Mouse (Mus musculus) limb, embryonic 15.5 days (tissue): ENCODE results near the gene Ifna16. TPM values are rescaled to one million over a fixed set of nuclear protein-coding genes. Genes with fewer than 3 reads are reported as not detected.

ENCODE experiments used
- ATAC-seq: fragments of 200-750 bp; cut with Nextera tagmentation; 2 replicates; pipeline ENCODE4 v1.8.0; 2017; ENCODE audit warnings: low read depth, moderate TSS enrichment; ENCODE audit not compliant: insufficient number of reproducible peaks, low FRiP score, low TSS enrichment
- H3K27ac ChIP-seq: fragments of 300-500 bp; sonication (generic); 2 replicates; pipeline ENCODE4 v1.5.1; 2015; ENCODE audit warnings: moderate library complexity, mild to moderate bottlenecking, inconsistent platforms
- H3K27me3 ChIP-seq: fragments of 300-500 bp; sonication (generic); 2 replicates; pipeline ENCODE4 v1.6.1; 2015; ENCODE audit warnings: inconsistent platforms
- H3K36me3 ChIP-seq: fragments of 300-500 bp; sonication (generic); 2 replicates; pipeline ENCODE4 v1.6.1; 2015; ENCODE audit warnings: inconsistent platforms
- H3K4me1 ChIP-seq: fragments of 300-500 bp; sonication (generic); 2 replicates; pipeline ENCODE4 v1.6.1; 2015; ENCODE audit warnings: inconsistent platforms
- H3K4me2 ChIP-seq: fragments of 300-500 bp; sonication (generic); 2 replicates; pipeline ENCODE4 v1.6.1; 2015; ENCODE audit warnings: mild to moderate bottlenecking, inconsistent platforms
- H3K4me3 ChIP-seq: fragments of 300-500 bp; sonication (generic); 2 replicates; pipeline ENCODE4 v1.5.1; 2015; ENCODE audit warnings: mild to moderate bottlenecking, inconsistent platforms
- H3K9ac ChIP-seq: fragments of 300-500 bp; sonication (generic); 2 replicates; pipeline ENCODE4 v1.6.1; 2015; ENCODE audit warnings: inconsistent platforms
- H3K9me3 ChIP-seq: fragments of 300-500 bp; sonication (generic); 2 replicates; pipeline ENCODE4 v1.6.1; 2016; ENCODE audit warnings: inconsistent platforms
- WGBS: fragments of 180-500 bp; shearing (Covaris S2); methylation state at CpG from one replicate; pipeline ENCODE4 v1.1.7; 2015; 5-methylcytosine and 5-hydroxymethylcytosine counted together
- polyA plus RNA-seq: library from polyadenylated mRNA; unstranded; fragments of >200 nt; fragmentation: Nextera tagmentation; extraction: Ambion mirVana; gene quantifications from 2 replicates; pipeline ENCODE4 v1.2.1, GENCODE M21; 2015

Ifna16 gene
- polyA plus RNA-seq, 1 experiment from 2014 or later, result not detected

- H3K4me1 ChIP-seq, result no peaks in the 10 kb centered on the region
- no peaks in the 10 kb centered on the region; the same call in 1 of the 2 replicates for H3K27me3 ChIP-seq
- no peak overlapping the region for H3K27ac ChIP-seq
- H3K4me2 ChIP-seq, result no peak overlapping the region
- H3K4me3 ChIP-seq, result no peak overlapping the region
- no peaks in the 10 kb centered on the region for H3K36me3 ChIP-seq
- no peak overlapping the region for H3K9ac ChIP-seq
- 42% methylated on average over 6 of the region's 6 CpGs for WGBS
- ATAC-seq, result no peak
- no peaks in the 10 kb centered on the region for H3K9me3 ChIP-seq
These were observed 20.4 kb upstream of the Ifna16 start for GRCm38 (mm10) chr4:88697108-88697507.

GRCm38 (mm10) chr4:88696237-88696884 lies 19.6 kb upstream of the Ifna16 start:
- Histone ChIP-seq H3K36me3 (no peaks in the 10 kb centered on the region), H3K27me3 (no peaks in the 10 kb centered on the region; the same call in 1 of the 2 replicates), H3K4me2 (no peak overlapping the region), H3K9me3 (no peaks in the 10 kb centered on the region), H3K4me1 (no peaks in the 10 kb centered on the region), H3K27ac (no peak overlapping the region), H3K9ac (no peak overlapping the region), H3K4me3 (no peak overlapping the region)
- WGBS, result 19% methylated on average over 3 of the region's 3 CpGs
- ATAC-seq, result no peak

- Histone ChIP-seq H3K36me3 (no peaks in the 10 kb centered on the region), H3K27ac (no peak overlapping the region), H3K9ac (no peak overlapping the region), H3K9me3 (no peaks in the 10 kb centered on the region), H3K4me2 (no peak overlapping the region), H3K4me3 (no peak overlapping the region), H3K4me1 (no peaks in the 10 kb centered on the region), H3K27me3 (no peaks in the 10 kb centered on the region; the same call in 1 of the 2 replicates)
- 78% methylated on average over 2 of the region's 2 CpGs for WGBS
- no peak for ATAC-seq
These were observed 16.7 kb upstream of the Ifna16 start for GRCm38 (mm10) chr4:88693392-88693791.

- no peaks in the 10 kb centered on the region for H3K4me1 ChIP-seq
- no peak overlapping the region for H3K27ac ChIP-seq
- 88% methylated on average over 1 of the region's 1 CpGs for WGBS
- H3K9ac ChIP-seq, result no peak overlapping the region
- no peak overlapping the region for H3K4me2 ChIP-seq
- no peaks in the 10 kb centered on the region; the same call in 1 of the 2 replicates for H3K27me3 ChIP-seq
- no peak overlapping the region for H3K4me3 ChIP-seq
- no peak for ATAC-seq
- H3K36me3 ChIP-seq, result no peaks in the 10 kb centered on the region
- no peaks in the 10 kb centered on the region for H3K9me3 ChIP-seq
These were observed 15.8 kb upstream of the Ifna16 start for GRCm38 (mm10) chr4:88692537-88692936.

GRCm38 (mm10) chr4:88691259-88691658 lies 14.5 kb upstream of the Ifna16 start, which contains the start of gene Ifnab:
Ifnab (minus strand) TSS chr4:88691359.
- WGBS, result 78% methylated on average over 2 of the region's 2 CpGs
- no peak for ATAC-seq
- no peaks in the 10 kb centered on the region for H3K36me3 ChIP-seq

GRCm38 (mm10) chr4:88683812-88684211 lies 7.1 kb upstream of the Ifna16 start, which contains the start of gene Ifna2:
Ifna2 (minus strand) TSS chr4:88683912.
- no peak within 1 kb of the TSS for H3K4me3 ChIP-seq
- no peak within 1 kb of the TSS for H3K4me2 ChIP-seq
- no peaks in the 10 kb centered on the region for H3K36me3 ChIP-seq
- H3K9me3 ChIP-seq, result no peaks in the 10 kb centered on the region
- no peak for ATAC-seq
- H3K9ac ChIP-seq, result no peak within 1 kb of the TSS
- H3K4me1 ChIP-seq, result no peaks in the 10 kb centered on the region
- no peaks in the 10 kb centered on the region for H3K27me3 ChIP-seq
- WGBS, result 86% methylated on average over 1 of the region's 1 CpGs
- no peak within 1 kb of the TSS for H3K27ac ChIP-seq

More at GRCm38 (mm10) chr4:88691259-88691658, 14.5 kb upstream of the Ifna16 start, which contains the start of gene Ifnab:
- Histone ChIP-seq H3K4me1 (no peaks in the 10 kb centered on the region), H3K4me3 (no peak within 1 kb of the TSS), H3K27me3 (no peaks in the 10 kb centered on the region; the same call in 1 of the 2 replicates), H3K4me2 (no peak within 1 kb of the TSS), H3K9ac (no peak within 1 kb of the TSS), H3K9me3 (no peaks in the 10 kb centered on the region), H3K27ac (no peak within 1 kb of the TSS)

- Histone ChIP-seq H3K27me3 (no peaks in the 10 kb centered on the region), H3K9me3 (no peaks in the 10 kb centered on the region), H3K9ac (no peak overlapping the region), H3K36me3 (no peaks in the 10 kb centered on the region), H3K4me2 (no peak overlapping the region), H3K4me1 (no peaks in the 10 kb centered on the region), H3K27ac (no peak overlapping the region), H3K4me3 (no peak overlapping the region)
- no peak for ATAC-seq
- WGBS, result 62% methylated on average over 3 of the region's 3 CpGs
These were observed 4.6 kb upstream of the Ifna16 start for GRCm38 (mm10) chr4:88681353-88681752.

GRCm38 (mm10) chr4:88680362-88680761 lies 3.6 kb upstream of the Ifna16 start:
- H3K9me3 ChIP-seq, result no peaks in the 10 kb centered on the region
- H3K9ac ChIP-seq, result no peak overlapping the region
- H3K4me1 ChIP-seq, result no peaks in the 10 kb centered on the region
- H3K4me3 ChIP-seq, result no peak overlapping the region
- WGBS, result 43% methylated on average over 8 of the region's 8 CpGs
- no peaks in the 10 kb centered on the region for H3K36me3 ChIP-seq
- H3K27ac ChIP-seq, result no peak overlapping the region
- ATAC-seq, result no peak
- H3K27me3 ChIP-seq, result no peaks in the 10 kb centered on the region
- H3K4me2 ChIP-seq, result no peak overlapping the region

- H3K27me3 ChIP-seq, result no peaks in the 10 kb centered on the region
- no peak overlapping the region for H3K4me2 ChIP-seq
- ATAC-seq, result no peak
- no peak overlapping the region for H3K9ac ChIP-seq
- no peak overlapping the region for H3K4me3 ChIP-seq
- WGBS, result 33% methylated on average over 1 of the region's 1 CpGs
- H3K4me1 ChIP-seq, result no peaks in the 10 kb centered on the region
- no peaks in the 10 kb centered on the region for H3K9me3 ChIP-seq
- H3K36me3 ChIP-seq, result no peaks in the 10 kb centered on the region
- H3K27ac ChIP-seq, result no peak overlapping the region
These were observed 21.3 kb downstream of the Ifna16 start for GRCm38 (mm10) chr4:88655461-88655860.

GRCm38 (mm10) chr4:88653644-88654043 lies 23.1 kb downstream of the Ifna16 start:
- WGBS, result 74% methylated on average over 3 of the region's 3 CpGs
- Histone ChIP-seq H3K4me3 (no peak overlapping the region), H3K4me1 (no peaks in the 10 kb centered on the region), H3K9me3 (no peaks in the 10 kb centered on the region), H3K36me3 (no peaks in the 10 kb centered on the region), H3K27ac (no peak overlapping the region), H3K27me3 (no peaks in the 10 kb centered on the region), H3K9ac (no peak overlapping the region), H3K4me2 (no peak overlapping the region)
- no peak for ATAC-seq

GRCm38 (mm10) chr4:88644359-88644758 lies 32.4 kb downstream of the Ifna16 start, which contains the start of gene Ifna13:
Ifna13 (minus strand) TSS chr4:88644459.
- H3K4me3 ChIP-seq, result no peak within 1 kb of the TSS
- no peak within 1 kb of the TSS for H3K9ac ChIP-seq
- H3K4me1 ChIP-seq, result no peaks in the 10 kb centered on the region
- no peak for ATAC-seq
- no peaks in the 10 kb centered on the region for H3K36me3 ChIP-seq
- no peaks in the 10 kb centered on the region for H3K9me3 ChIP-seq
- WGBS, result 52% methylated on average over 2 of the region's 2 CpGs
- H3K4me2 ChIP-seq, result no peak within 1 kb of the TSS
- H3K27ac ChIP-seq, result no peak within 1 kb of the TSS
- H3K27me3 ChIP-seq, result no peaks in the 10 kb centered on the region

GRCm38 (mm10) chr4:88642526-88642925 lies 34.2 kb downstream of the Ifna16 start:
- no peak overlapping the region for H3K9ac ChIP-seq
- H3K36me3 ChIP-seq, result no peaks in the 10 kb centered on the region
- no peaks in the 10 kb centered on the region for H3K4me1 ChIP-seq
- 26% methylated on average over 2 of the region's 2 CpGs for WGBS
- no peak for ATAC-seq
- no peak overlapping the region for H3K4me2 ChIP-seq
- no peak overlapping the region for H3K27ac ChIP-seq
- no peaks in the 10 kb centered on the region for H3K9me3 ChIP-seq
- no peaks in the 10 kb centered on the region for H3K27me3 ChIP-seq
- H3K4me3 ChIP-seq, result no peak overlapping the region
